Mouse (Mus musculus): ENCODE measurements around the gene Olfr286.

The Olfr286 gene

GRCm38 (mm10) chr15:98234350-98234749 lies at the start of gene Olfr286:
Olfr286 (minus strand) TSS chr15:98234450.
- no peak for DNase-seq

- DNase-seq = no peak
Observed at GRCm38 (mm10) chr15:98257776-98258175, 23.5 kb upstream of the Olfr286 start.

- DNase-seq = no peak
Observed at GRCm38 (mm10) chr15:98257193-98257592, 22.9 kb upstream of the Olfr286 start, which contains the start of gene H1fnt. H1fnt (minus strand) TSS chr15:98257293.

- DNase-seq = peak; percentile 95
Observed at GRCm38 (mm10) chr15:98256271-98256670, 22.0 kb upstream of the Olfr286 start.

- no peak for DNase-seq
Observed at GRCm38 (mm10) chr15:98235442-98235841, 1.2 kb upstream of the Olfr286 start.

GRCm38 (mm10) chr15:98226096-98226495 lies 8.2 kb downstream of the Olfr286 start:
- no peak for DNase-seq

GRCm38 (mm10) chr15:98225610-98226009 lies 8.6 kb downstream of the Olfr286 start:
- DNase-seq = no peak

GRCm38 (mm10) chr15:98222377-98222776 lies 11.9 kb downstream of the Olfr286 start:
- DNase-seq = no peak

- DNase-seq = no peak
Observed at GRCm38 (mm10) chr15:98220877-98221276, 13.4 kb downstream of the Olfr286 start, which contains the start of the genes Gm44579 and Olfr287. Gm44579 (minus strand) TSS chr15:98220977. Olfr287 (minus strand) TSS chr15:98221056.

GRCm38 (mm10) chr15:98214130-98214529 lies 20.1 kb downstream of the Olfr286 start:
- no peak for DNase-seq

GRCm38 (mm10) chr15:98213336-98213870 lies 20.8 kb downstream of the Olfr286 start:
- peak; percentile 30 for DNase-seq

- DNase-seq = peak; percentile 82
Observed at GRCm38 (mm10) chr15:98209676-98210075, 24.6 kb downstream of the Olfr286 start.

GRCm38 (mm10) chr15:98195442-98195841 lies 38.8 kb downstream of the Olfr286 start, which contains the start of gene Olfr288:
Olfr288 (minus strand) TSS chr15:98195542.
- DNase-seq = no peak

- DNase-seq = no peak
Observed at GRCm38 (mm10) chr15:98184456-98184855, 49.8 kb downstream of the Olfr286 start.

GRCm38 (mm10) chr15:98181856-98182570 lies 52.2 kb downstream of the Olfr286 start:
- DNase-seq = peak; percentile 64

GRCm38 (mm10) chr15:98181132-98181711 lies 53.0 kb downstream of the Olfr286 start:
- peak; percentile 93 for DNase-seq

- no peak for DNase-seq
Observed at GRCm38 (mm10) chr15:98180567-98181131, 53.6 kb downstream of the Olfr286 start.

- no peak for DNase-seq
Observed at GRCm38 (mm10) chr15:98177320-98177719, 56.9 kb downstream of the Olfr286 start.

Data from kidney, adult 9 months (tissue).